Mouse (Mus musculus) CH12.LX (cell line): ENCODE results near the gene Ggt5. TPM values are rescaled to one million over a fixed set of nuclear protein-coding genes. Genes with fewer than 3 reads are reported as not detected.

Experiments
- DNase-seq: peaks from one replicate; pipeline ENCODE4 v3.0.0-alpha.2; 2013; ENCODE audit errors: extremely low read depth
- H3K27ac ChIP-seq: 2 replicates; pipeline ENCODE4 v1.5.1; 2012; ENCODE audit warnings: low read depth, mild to moderate bottlenecking, control low read depth, moderate library complexity; ENCODE audit not compliant: insufficient read depth
- H3K27me3 ChIP-seq: replicated peaks from 2 replicates; pipeline ENCODE3; 2012; ENCODE audit warnings: inconsistent platforms
- H3K36me3 ChIP-seq, 2 experiments: replicated peaks in 1 of 2; 2 replicates each; pipeline versions ENCODE3 to v1.6.1; 2012; ENCODE audit warnings: inconsistent platforms in 1 of 2, low read length in 1 of 2, mild to moderate bottlenecking in 1 of 2, mixed read lengths in 1 of 2, moderate library complexity in 1 of 2; ENCODE audit not compliant: control insufficient read depth in 1 of 2, insufficient read depth in 1 of 2
- H3K4me1 ChIP-seq, 2 experiments: 2 replicates each; pipeline ENCODE4 v1.6.1; 2012; ENCODE audit warnings: inconsistent platforms in 1 of 2, moderate library complexity in 1 of 2; ENCODE audit not compliant: insufficient read depth in 2 of 2, control insufficient read depth in 1 of 2
- H3K4me2 ChIP-seq: 2 replicates; pipeline ENCODE4 v1.6.1; 2012; ENCODE audit warnings: low read depth, mild to moderate bottlenecking, control low read depth; ENCODE audit not compliant: poor library complexity, insufficient read depth, severe bottlenecking
- H3K4me3 ChIP-seq, 3 experiments: fragments of 150-350 bp in 1 of 3; sonication (generic) in 1 of 3; replicated peaks in 1 of 3; 2 replicates each; pipeline versions ENCODE3 to v1.5.1; 2011 to 2012; ENCODE audit warnings: low read depth in 2 of 3, low read length in 2 of 3, mild to moderate bottlenecking in 2 of 3, moderate library complexity in 2 of 3, control low read depth in 1 of 3, improper control_type of control experiment in 1 of 3, inconsistent platforms in 1 of 3, mixed read lengths in 1 of 3; ENCODE audit not compliant: poor library complexity in 1 of 3
- H3K79me2 ChIP-seq: replicated peaks from 2 replicates; pipeline ENCODE4 v1.6.1; 2012; ENCODE audit warnings: mild to moderate bottlenecking, moderate library complexity; ENCODE audit not compliant: control insufficient read depth, poor library complexity, insufficient read depth, severe bottlenecking; ENCODE audit errors: extremely low read depth
- H3K9ac ChIP-seq: 2 replicates; pipeline ENCODE4 v1.6.1; 2012; ENCODE audit warnings: low read depth, mild to moderate bottlenecking, control low read depth, moderate library complexity; ENCODE audit not compliant: insufficient read depth
- H3K9me3 ChIP-seq: replicated peaks from 2 replicates; pipeline ENCODE3; 2012; ENCODE audit warnings: low read length, inconsistent platforms, mixed read lengths
- BHLHE40 ChIP-seq: IDR thresholded peaks from 2 replicates; pipeline ENCODE4 v1.6.1; 2011; ENCODE audit warnings: mild to moderate bottlenecking, low read depth, low read length, improper control_type of control experiment
- CHD1 ChIP-seq: IDR thresholded peaks from 2 replicates; pipeline ENCODE4 v1.6.1; 2012; ENCODE audit warnings: low read depth, low read length, improper control_type of control experiment, inconsistent platforms
- CHD2 ChIP-seq: IDR thresholded peaks from 2 replicates; pipeline ENCODE4 v1.6.1; 2011; ENCODE audit warnings: low read length, improper control_type of control experiment
- ELF1 ChIP-seq: IDR thresholded peaks from 2 replicates; pipeline ENCODE4 v1.6.1; 2014; ENCODE audit warnings: low read depth, mild to moderate bottlenecking, inconsistent platforms, low read length, improper control_type of control experiment
- EP300 ChIP-seq: IDR thresholded peaks from 2 replicates; pipeline ENCODE4 v1.6.1; 2011; ENCODE audit warnings: low read length, improper control_type of control experiment
- KAT2A ChIP-seq: IDR thresholded peaks from 2 replicates; pipeline ENCODE4 v1.6.1; 2012; ENCODE audit warnings: low read length, improper control_type of control experiment, inconsistent platforms; ENCODE audit not compliant: insufficient replicate concordance
- MEF2A ChIP-seq: IDR thresholded peaks from 2 replicates; pipeline ENCODE4 v1.6.1; 2014; ENCODE audit warnings: low read depth, mild to moderate bottlenecking, inconsistent platforms, low read length, improper control_type of control experiment, borderline replicate concordance
- MXI1 ChIP-seq: IDR thresholded peaks from 2 replicates; pipeline ENCODE4 v1.6.1; 2011; ENCODE audit warnings: mild to moderate bottlenecking, low read depth, low read length, improper control_type of control experiment
- NRF1 ChIP-seq: IDR thresholded peaks from 2 replicates; pipeline ENCODE4 v1.6.1; 2014; ENCODE audit warnings: low read depth, mild to moderate bottlenecking, inconsistent platforms, low read length, improper control_type of control experiment, moderate library complexity
- POLR2A ChIP-seq: IDR thresholded peaks from 2 replicates; pipeline ENCODE4 v1.6.1; 2011; ENCODE audit warnings: low read depth, mild to moderate bottlenecking, improper control_type of control experiment, low read length
- RCOR1 ChIP-seq: conservative IDR thresholded peaks from 2 replicates; pipeline ENCODE4 v1.6.1; 2012; ENCODE audit warnings: low read depth, mild to moderate bottlenecking, inconsistent platforms, low read length, improper control_type of control experiment
- SMC3 ChIP-seq: IDR thresholded peaks from 2 replicates; pipeline ENCODE4 v1.6.1; 2011; ENCODE audit warnings: low read depth, low read length, improper control_type of control experiment
- TCF12 ChIP-seq: IDR thresholded peaks from 2 replicates; pipeline ENCODE4 v1.6.1; 2014; ENCODE audit warnings: low read depth, mild to moderate bottlenecking, inconsistent platforms, low read length, improper control_type of control experiment
- USF2 ChIP-seq: conservative IDR thresholded peaks from 2 replicates; pipeline ENCODE4 v1.6.1; 2011; ENCODE audit warnings: low read depth, low read length, improper control_type of control experiment
- ZKSCAN1 ChIP-seq: IDR thresholded peaks from 2 replicates; pipeline ENCODE4 v1.6.1; 2012; ENCODE audit warnings: low read depth, inconsistent platforms, low read length, improper control_type of control experiment, borderline replicate concordance
- dilution Hi-C: fragments of 300-500 bp; cut with MboI; formaldehyde crosslinking; loops from 2 replicates; pipeline ENCODE4 v1.14.3; 2020; ENCODE audit warnings: low sequenced_read_pairs; ENCODE audit not compliant: extremely low pct_unique_long_range_greater_than_20kb, extremely low pct_ligation_motif_present
- in situ Hi-C: fragments of 300-500 bp; cut with MboI; formaldehyde crosslinking; loops from 3 replicates; pipeline ENCODE4 v1.14.3; 2019; ENCODE audit warnings: low sequenced_read_pairs, low pct_ligation_motif_present, low pct_unique_long_range_greater_than_20kb, mixed read lengths
- polyA plus RNA-seq: library from polyadenylated mRNA; unstranded; fragments of >175 nt; gene quantifications from 2 replicates; pipeline ENCODE4 v1.2.1, GENCODE M21; 2012; ENCODE audit warnings: low read depth; ENCODE audit not compliant: insufficient read length
- total RNA-seq, 2 experiments: library from RNA; depleted of rRNA; stranded (reverse); fragments of 300-350 nt in 1 of 2; fragments of >200 nt in 1 of 2; gene quantifications; 2 replicates each; pipeline ENCODE4 v1.2.3; 2012 to 2014

Gene Ggt5
- total and polyA plus RNA-seq, 3 experiments = not detected

DNA sequence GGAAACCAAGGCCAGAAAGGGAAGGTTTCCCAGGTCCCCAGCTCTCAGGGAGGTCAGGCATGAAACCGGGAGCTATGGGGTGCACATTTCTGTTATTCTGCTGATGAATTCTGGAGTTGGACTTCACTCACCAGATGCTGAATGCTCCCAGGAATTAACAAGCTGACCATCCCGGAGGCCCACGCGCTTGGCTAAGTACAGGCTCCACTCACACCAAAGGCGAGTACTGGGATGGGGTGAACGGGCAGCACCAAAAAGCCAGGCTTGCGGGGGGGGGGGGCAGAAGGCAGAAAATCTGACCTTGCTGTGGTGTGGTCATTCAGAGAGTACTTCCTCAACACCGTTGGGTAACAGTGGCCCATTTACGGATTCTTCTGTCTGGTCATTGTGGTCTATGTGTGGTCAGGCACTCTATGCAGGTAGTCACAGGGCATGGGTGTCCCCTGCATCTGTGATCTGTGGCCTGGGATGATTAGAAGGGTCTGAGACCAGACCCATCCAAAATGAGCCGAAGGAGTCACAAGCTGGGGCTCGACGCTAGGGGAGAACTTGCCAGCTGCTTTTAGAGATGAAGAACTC lies 24.4 kb upstream of the Ggt5 start:
- TF ChIP-seq EP300 (no peak), CHD2 (no peak), ELF1 (no peak), ZKSCAN1 (no peak), MXI1 (no peak), CHD1 (no peak), SMC3 (no peak)
- DNase-seq = no peak
- H3K27ac ChIP-seq = no peak overlapping the region
- no peaks in the 10 kb centered on the region for H3K36me3 ChIP-seq
- dilution Hi-C loops (no loop called here), in situ Hi-C loops (no loop called here)
- H3K79me2 ChIP-seq = no peaks in the 10 kb centered on the region
- no peak overlapping the region for H3K9ac ChIP-seq
- H3K4me3 ChIP-seq = no peak overlapping the region
- H3K4me1 ChIP-seq = peaks cover 2 to 19% of the 10 kb centered on the region in 2 experiments
- H3K4me2 ChIP-seq = no peak overlapping the region
- peaks cover 16% of the 10 kb centered on the region for H3K27me3 ChIP-seq
- H3K9me3 ChIP-seq = no peaks in the 10 kb centered on the region

- dilution Hi-C loops = no loop called here
- H3K4me3 ChIP-seq = no peak overlapping the region
- TF ChIP-seq TCF12 = 0 out of 2 replicates have a peak, but pooled peaks have one; percentile 9
- TF ChIP-seq MEF2A = no peak
- no peak for TF ChIP-seq USF2
- no peak for TF ChIP-seq SMC3
- peak; percentile 62; the same call in 1 of the 2 replicates for TF ChIP-seq ELF1
- no peak for TF ChIP-seq RCOR1
- TF ChIP-seq POLR2A = no peak
- TF ChIP-seq KAT2A = no peak
- TF ChIP-seq BHLHE40 = no peak
- TF ChIP-seq NRF1 = no peak
- TF ChIP-seq, all 38 proteins: peak for 2
- no peaks in the 10 kb centered on the region for H3K36me3 ChIP-seq
- no peak overlapping the region for H3K4me2 ChIP-seq
- peaks cover 7 to 24% of the 10 kb centered on the region in 2 experiments for H3K4me1 ChIP-seq
- DNase-seq = peak; percentile 52
- in situ Hi-C loops = no loop called here
- no peak overlapping the region for H3K9ac ChIP-seq
- no peaks in the 10 kb centered on the region for H3K79me2 ChIP-seq
- no peaks in the 10 kb centered on the region for H3K9me3 ChIP-seq
- H3K27ac ChIP-seq = no peak overlapping the region
- H3K27me3 ChIP-seq = peaks cover 13% of the 10 kb centered on the region
These were observed 23.7 kb upstream of the Ggt5 start for GRCm38 (mm10) chr10:75565436-75565835.
